Mouse (Mus musculus) E14TG2a.4 (cell line): ENCODE results near the gene Rhof.

Experiments used
- CTCF ChIP-seq: conservative IDR thresholded peaks from 2 replicates; pipeline ENCODE4 v1.5.1; 2014; ENCODE audit warnings: low read length
- NANOG ChIP-seq: IDR thresholded peaks from 2 replicates; pipeline ENCODE4 v1.6.1; 2014; ENCODE audit warnings: borderline replicate concordance, low read length, mixed read lengths
- POU5F1 ChIP-seq: IDR thresholded peaks from 2 replicates; pipeline ENCODE4 v1.6.1; 2014; ENCODE audit warnings: low read length, borderline replicate concordance

DNA sequence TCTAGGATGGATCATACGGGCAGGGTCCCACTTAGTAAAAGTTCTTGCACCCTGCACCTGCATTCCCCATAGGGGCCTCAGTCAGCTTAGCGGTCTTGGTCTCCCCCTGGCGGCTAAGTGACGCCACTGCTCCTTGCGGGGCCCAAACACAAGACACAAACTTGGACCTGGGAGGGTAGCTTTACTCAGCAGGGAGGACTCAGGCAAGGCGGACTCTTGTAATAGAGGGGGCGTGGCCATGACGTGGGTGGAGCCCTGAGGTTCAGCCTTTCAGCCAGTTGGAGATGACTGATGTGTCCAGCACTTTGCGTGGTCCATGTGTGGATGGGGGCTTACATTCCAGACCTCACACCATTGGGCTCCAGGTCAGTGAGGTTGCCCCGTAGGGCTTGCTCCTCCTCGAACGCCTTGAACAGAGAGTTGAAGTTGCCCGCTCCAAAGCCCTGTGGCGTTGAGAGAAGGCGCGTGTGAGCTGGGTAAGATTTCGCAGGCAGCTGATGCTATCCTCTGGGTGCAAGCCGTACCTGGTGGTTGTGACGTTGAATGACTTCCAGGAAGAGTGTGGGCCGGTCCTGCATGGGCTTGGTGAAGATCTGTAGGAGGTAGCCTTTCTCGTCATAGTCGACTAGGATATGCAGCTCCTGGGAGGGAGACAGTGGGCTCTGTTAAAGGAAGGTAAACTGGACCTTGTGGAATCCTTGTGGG is 39.3 kb upstream of the Rhof start:
- TF ChIP-seq CTCF (peak; percentile 99), NANOG (no peak), POU5F1 (no peak)
